Mouse (Mus musculus) gastrocnemius, postnatal 10 days (tissue): ENCODE data around the gene Rnf215. TPM values are rescaled to one million over a fixed set of nuclear protein-coding genes. Genes with fewer than 3 reads are reported as not detected.

Experiments
- microRNA-seq, 2 experiments: library from miRNA; unstranded; fragments of <30 nt; microRNA quantifications; one replicate each; pipeline ENCODE4 v1.2.0; 2021
- total RNA-seq, 2 experiments: library from RNA; stranded (reverse); gene quantifications; 2 replicates each; pipeline ENCODE4 v1.2.3; 2021

Rnf215 gene
- total RNA-seq, 2 experiments from 2014 or later = 7.8 to 13.3 TPM

Small RNA genes lying within 50 kb of the gene (microRNA-seq; reads per million reads assigned to microRNA genes)
- 0.32 to 0.50 reads per million in 2 experiments for gene Mir3060

Other genes with a start within 250 kb of the Rnf215 start
- gene 4921536K21Rik, start 240.1 kb upstream of the Rnf215 start, total RNA-seq = under 1 TPM in 1 of 2 experiments, not detected in 1; 0.23 TPM
- gene Dusp18, start 240.0 kb upstream of the Rnf215 start, total RNA-seq = 1 to 10 TPM; 2.1 to 2.8 TPM
- gene Slc35e4, start 220.5 kb upstream of the Rnf215 start, total RNA-seq = 10 to 100 TPM; 15.8 to 19.4 TPM
- 10 to 100 TPM; 17.4 to 22.2 TPM for gene Tcn2, start 203.0 kb upstream of the Rnf215 start, total RNA-seq
- gene Pes1, start 171.2 kb upstream of the Rnf215 start, total RNA-seq = 10 to 100 TPM; 42.0 to 44.9 TPM
- gene 4930556J24Rik, start 158.4 kb upstream of the Rnf215 start, total RNA-seq = not detected
- gene Gal3st1, start 151.6 kb upstream of the Rnf215 start, total RNA-seq = 1 to 10 TPM; 2.4 to 4.2 TPM
- under 1 TPM in 1 of 2 experiments, not detected in 1; 0.11 TPM for gene Sec14l4, start 103.7 kb upstream of the Rnf215 start, total RNA-seq
- not detected for gene Sec14l3, start 70.4 kb upstream of the Rnf215 start, total RNA-seq
- gene Mtfp1, start 39.8 kb upstream of the Rnf215 start, total RNA-seq = 10 to 100 TPM; 25.7 to 34.8 TPM
- 1 to 10 TPM; 1.4 to 2.3 TPM for gene Sec14l2, start 11.8 kb upstream of the Rnf215 start, total RNA-seq
- gene Ccdc157, start 25.1 kb downstream of the Rnf215 start, total RNA-seq = 1 to 10 TPM; 5.9 to 8.8 TPM
- gene Sf3a1, start 25.1 kb downstream of the Rnf215 start, total RNA-seq = 10 to 100 TPM; 28.1 to 32.6 TPM
- 1 to 10 TPM; 6.1 to 8.2 TPM for gene Tbc1d10a, start 51.6 kb downstream of the Rnf215 start, total RNA-seq
- 1 to 10 TPM; 5.9 to 6.9 TPM for gene Castor1, start 83.0 kb downstream of the Rnf215 start, total RNA-seq
- not detected for gene Osm, start 101.2 kb downstream of the Rnf215 start, total RNA-seq
- gene Lif, start 122.4 kb downstream of the Rnf215 start, total RNA-seq = under 1 TPM; 0.47 to 0.77 TPM